In the genomic region with DNA sequence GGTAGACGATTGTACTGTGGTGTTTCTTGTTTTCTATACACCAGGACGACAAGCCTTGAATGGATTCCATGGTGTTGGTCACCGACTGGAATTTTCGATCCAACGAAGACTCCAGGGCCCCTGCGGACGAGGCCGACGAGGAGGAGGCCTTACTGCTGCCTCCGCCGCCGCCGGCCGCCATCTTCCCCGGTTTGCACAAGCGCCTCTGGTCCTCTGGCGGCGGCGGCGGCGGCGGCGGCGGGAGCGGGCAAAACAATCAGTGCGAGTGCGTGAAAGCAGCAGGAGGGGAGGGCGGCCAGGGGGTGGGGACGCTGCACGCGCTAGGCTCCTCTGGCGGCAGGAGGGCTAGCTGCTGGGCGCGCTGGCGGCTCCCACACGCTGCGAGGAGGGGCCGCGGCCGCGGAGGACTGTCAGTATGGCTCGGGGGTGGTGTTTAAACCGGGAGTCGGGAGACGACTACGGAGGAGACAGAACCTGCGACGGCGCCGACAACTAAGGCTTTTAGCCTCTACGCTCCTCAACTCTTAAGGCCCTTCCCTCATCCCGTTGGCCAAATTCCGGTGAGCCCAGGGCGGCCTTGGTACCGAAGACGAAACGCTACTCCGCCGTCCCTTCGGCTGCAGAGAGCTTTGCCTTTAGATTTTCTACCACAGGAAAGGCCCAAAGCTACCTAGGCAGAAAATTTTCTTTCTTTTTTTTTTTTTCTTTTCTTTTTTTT, we compare ENCODE assay signal across 8 mouse cellular contexts. TPM values are rescaled to one million over a fixed set of nuclear protein-coding genes. Genes with fewer than 3 reads are reported as not detected.
DNase-seq lines count a peak whose midpoint lies in the region; ATAC-seq and TF ChIP-seq lines count a peak whose summit lies in the region.

Gene Rprd2 (minus strand): TSS at position 293 of the 718 bp plus-strand sequence.

- H3K9ac ChIP-seq in kidney, embryonic 16.5 days (replicated peaks; ENCODE audit: low read length): peak within 1 kb of the TSS; percentile 97
- peak within 1 kb of the TSS; percentile 93 for H3K9ac ChIP-seq in liver, adult 2 months (ENCODE audit: low read depth, low read length)

- H3ac ChIP-seq in myocyte (ENCODE audit: control insufficient read depth, insufficient read length): peak within 1 kb of the TSS; percentile 82

- no peak; the same call in 1 of the 2 replicates for TF ChIP-seq POLR2A in bone marrow macrophage, adult 2 months (IDR thresholded peaks at IDR 0.05; ENCODE audit: borderline replicate concordance, low read depth, low read length)
- peak; percentile 75 for TF ChIP-seq POLR2A in embryonic fibroblast, embryonic 13.5 days (IDR thresholded peaks at IDR 0.05; ENCODE audit: low read depth, low read length)
- 0 out of 2 replicates have a peak, but pooled peaks have one; percentile 15 for TF ChIP-seq POLR2A in liver, adult 2 months (IDR thresholded peaks at IDR 0.05; ENCODE audit: extremely low read depth, insufficient read depth, low read length)
- peak; percentile 95 for TF ChIP-seq POLR2A in myocyte (IDR thresholded peaks at IDR 0.05; ENCODE audit: insufficient read length, low read depth)

- no peak for TF ChIP-seq CTCF in bone marrow macrophage, adult 2 months (IDR thresholded peaks at IDR 0.05; ENCODE audit: low read depth, low read length)
- TF ChIP-seq CTCF in embryonic fibroblast, embryonic 13.5 days (IDR thresholded peaks at IDR 0.05; ENCODE audit: borderline replicate concordance, insufficient read depth, low read length): no peak
- no peak for TF ChIP-seq CTCF in liver, adult 2 months (IDR thresholded peaks at IDR 0.05; ENCODE audit: low read depth, low read length)

- no peaks in the 10 kb centered on the region for H3K9me3 ChIP-seq in heart, embryonic 10.5 days
- H3K9me3 ChIP-seq in kidney, embryonic 16.5 days (ENCODE audit: low read length): no peaks in the 10 kb centered on the region

- H3K27ac ChIP-seq in bone marrow macrophage, adult 2 months (ENCODE audit: insufficient read depth, low read depth, low read length): peak within 1 kb of the TSS; percentile 96
- peak within 1 kb of the TSS; percentile 95 for H3K27ac ChIP-seq in embryonic fibroblast, embryonic 13.5 days (ENCODE audit: insufficient read depth, low read length)
- peak within 1 kb of the TSS; percentile 100 for H3K27ac ChIP-seq in heart, embryonic 10.5 days
- peak within 1 kb of the TSS; percentile 100 for H3K27ac ChIP-seq in kidney, embryonic 16.5 days (ENCODE audit: low read length)
- peak within 1 kb of the TSS; percentile 92 for H3K27ac ChIP-seq in liver, adult 2 months (replicated peaks; ENCODE audit: insufficient read depth, low read depth, low read length)

- peaks cover 15% of the 10 kb centered on the region; the same call in 1 of the 2 replicates for H3K79me2 ChIP-seq in liver, adult 2 months (ENCODE audit: control insufficient read depth, insufficient read depth, low read length)
- H3K79me2 ChIP-seq in myocyte (ENCODE audit: control insufficient read depth, insufficient read depth): peaks cover 48% of the 10 kb centered on the region

- no peaks in the 10 kb centered on the region for H3K27me3 ChIP-seq in heart, embryonic 10.5 days (ENCODE audit: insufficient read depth, poor library complexity, severe bottlenecking)
- H3K27me3 ChIP-seq in kidney, embryonic 16.5 days (ENCODE audit: insufficient read depth, low read length): no peaks in the 10 kb centered on the region
- no peaks in the 10 kb centered on the region for H3K27me3 ChIP-seq in liver, adult 2 months (ENCODE audit: control insufficient read depth, insufficient read depth, low read length)
- no peaks in the 10 kb centered on the region for H3K27me3 ChIP-seq in myocyte (ENCODE audit: control insufficient read depth, insufficient read depth, insufficient read length)
- no peaks in the 10 kb centered on the region for H3K27me3 ChIP-seq in splenic B cell, adult 2 months (ENCODE audit: control insufficient read depth, insufficient read depth, low read length, poor library complexity, severe bottlenecking)

- peak; percentile 65 for ATAC-seq in kidney, embryonic 16.5 days (ENCODE audit: low FRiP score, low TSS enrichment)

- H3K4me3 ChIP-seq in bone marrow macrophage, adult 2 months (ENCODE audit: insufficient read depth, low read length): peak within 1 kb of the TSS; percentile 92
- H3K4me3 ChIP-seq in embryonic fibroblast, embryonic 13.5 days (ENCODE audit: insufficient read depth, low read length): peak within 1 kb of the TSS; percentile 71
- H3K4me3 ChIP-seq in heart, embryonic 10.5 days: peak within 1 kb of the TSS; percentile 91
- H3K4me3 ChIP-seq in kidney, embryonic 16.5 days (ENCODE audit: low read length): peak within 1 kb of the TSS; percentile 74
- peak within 1 kb of the TSS; percentile 72 for H3K4me3 ChIP-seq in liver, adult 2 months (ENCODE audit: insufficient read depth, low read depth, low read length)
- H3K4me3 ChIP-seq in myocyte: peak within 1 kb of the TSS; percentile 99

- WGBS in heart, embryonic 10.5 days: under 1% methylated on average over 60 of the region's 60 CpGs
- whole genome bisulfite sequencing in kidney, embryonic 16.5 days: under 1% methylated on average over 60 of the region's 60 CpGs
- WGBS in liver, adult 2 months: under 1% methylated on average over 60 of the region's 60 CpGs

- peak; percentile 87 for DNase-seq in A20 (ENCODE audit: low read depth, low spot score)
- peak; percentile 94 for DNase-seq in heart, embryonic 10.5 days (ENCODE audit: low spot score)
- DNase-seq in liver, adult 2 months (ENCODE audit: extremely low read depth, low read depth, low spot score): peak; percentile 77
- peak; percentile 85 for DNase-seq in splenic B cell, adult 2 months (ENCODE audit: low read depth, low spot score)

- no peaks in the 10 kb centered on the region; the same call in none of the 2 replicates for H3K36me3 ChIP-seq in heart, embryonic 10.5 days
- H3K36me3 ChIP-seq in kidney, embryonic 16.5 days (ENCODE audit: insufficient read depth, low read length): no peaks in the 10 kb centered on the region
- no peaks in the 10 kb centered on the region for H3K36me3 ChIP-seq in liver, adult 2 months (ENCODE audit: control insufficient read depth, insufficient read depth, low read length)
- no peaks in the 10 kb centered on the region for H3K36me3 ChIP-seq in myocyte (ENCODE audit: control insufficient read depth, insufficient read depth)
- H3K36me3 ChIP-seq in splenic B cell, adult 2 months (ENCODE audit: control insufficient read depth, insufficient read depth, low read length, poor library complexity, severe bottlenecking): no peaks in the 10 kb centered on the region

- peaks cover 15% of the 10 kb centered on the region for H3K4me1 ChIP-seq in bone marrow macrophage, adult 2 months (ENCODE audit: control insufficient read depth, insufficient read depth, low read length)
- H3K4me1 ChIP-seq in embryonic fibroblast, embryonic 13.5 days (ENCODE audit: control insufficient read depth, insufficient read depth, low read length): peaks cover 5% of the 10 kb centered on the region; the same call in 1 of the 2 replicates
- peaks cover 9% of the 10 kb centered on the region for H3K4me1 ChIP-seq in heart, embryonic 10.5 days
- H3K4me1 ChIP-seq in kidney, embryonic 16.5 days (ENCODE audit: insufficient read depth, low read length): peaks cover 10% of the 10 kb centered on the region
- peaks cover 1% of the 10 kb centered on the region for H3K4me1 ChIP-seq in liver, adult 2 months (ENCODE audit: control insufficient read depth, insufficient read depth, low read length)

- peak within 1 kb of the TSS; percentile 87 for H3K4me2 ChIP-seq in kidney, embryonic 16.5 days (replicated peaks; ENCODE audit: low read depth, low read length)
- H3K4me2 ChIP-seq in myocyte (ENCODE audit: low read depth): peak within 1 kb of the TSS; percentile 90

TF ChIP-seq in myocyte, 11 proteins besides CTCF, POLR2A, EP300 and RAD21:
- TF ChIP-seq POLR2AphosphoS2 (IDR thresholded peaks at IDR 0.05; ENCODE audit: insufficient read length, low read depth): peak; percentile 96
- peak; percentile 26 for TF ChIP-seq REST (IDR thresholded peaks at IDR 0.05; ENCODE audit: insufficient read depth, insufficient read length)
- TF ChIP-seq MYOD1 (IDR thresholded peaks at IDR 0.05; ENCODE audit: control insufficient read depth in 1 of 3, insufficient read length in 2 of 3, low read depth in 2 of 3): peak in 1 of 3 experiments; percentile 44
- no peak for TF ChIP-seq USF1 (IDR thresholded peaks at IDR 0.05; ENCODE audit: low read depth)
- TF ChIP-seq MAX (IDR thresholded peaks at IDR 0.05; ENCODE audit: low read depth): no peak

RNA-seq across cellular contexts. Expression of gene Rprd2, which starts in this region (rescaled TPM):
- 24.4 and 29.0 TPM in 2 replicates for polyA plus RNA-seq in bone marrow macrophage, adult 2 months (2012; ENCODE audit: insufficient read depth, insufficient read length, missing spikeins)
- 32.2 and 37.1 TPM in 2 replicates for polyA plus RNA-seq in embryonic fibroblast, embryonic 13.5 days (2011; ENCODE audit: insufficient read length, low read depth, missing spikeins)
- polyA plus RNA-seq in heart, embryonic 10.5 days (2016; fragmentation: Nextera tagmentation; extraction: Ambion mirVana): 22.7 and 23.5 TPM in 2 replicates
- polyA plus RNA-seq in kidney, embryonic 16.5 days (2015; fragmentation: Nextera tagmentation; extraction: Ambion mirVana): 19.9 and 22.7 TPM in 2 replicates
- total RNA-seq in liver, adult 2 months (2014; rRNA removed): 7.6 and 9.3 TPM in 2 replicates
- 5.1 and 7.9 TPM in 2 replicates for polyA plus RNA-seq in liver, adult 2 months (2012; rRNA removed)
- 8.5 TPM for polyA plus RNA-seq in myocyte (2012; fragmentation: generic; extraction: Trizol)

Comparison
In these comparisons a context has a peak if more than half of its experiments do, and no peak if none do; other contexts are left out.
1. Peak in every context shown above with its lines: DNase-seq, ATAC-seq, H3K4me3 ChIP-seq and H3K27ac ChIP-seq.